Mouse (Mus musculus) hindbrain, embryonic 14.5 days (tissue): ENCODE measurements at regions not wholly inside any gene's neighbourhood (a gene's known extent, or its start where the extent isn't known, plus 50 kb on each side); places are given as distances from the start of the nearest gene placed in this dataset.
"Not testable (repeated sequence)": the region's sequence is repeated elsewhere in the genome, so short reads cannot be mapped to it uniquely, and the experiment has no call there.

Source experiments
- ATAC-seq: fragments of 200-750 bp; cut with Nextera tagmentation; 2 replicates; pipeline ENCODE4 v1.8.0; 2017; ENCODE audit warnings: moderate number of reproducible peaks, mild to moderate bottlenecking, moderate TSS enrichment, moderate library complexity; ENCODE audit not compliant: low FRiP score
- DNase-seq: peaks from one replicate; pipeline ENCODE4 v3.0.0-alpha.2; 2015; ENCODE audit warnings: low spot score
- H3K27ac ChIP-seq: fragments of 300-500 bp; sonication (generic); 2 replicates; pipeline ENCODE4 v1.5.1; 2014; ENCODE audit warnings: mild to moderate bottlenecking, moderate library complexity
- H3K27me3 ChIP-seq: fragments of 300-500 bp; sonication (generic); 2 replicates; pipeline ENCODE4 v1.6.1; 2014; ENCODE audit warnings: mild to moderate bottlenecking, low read length, mixed read lengths; ENCODE audit not compliant: control insufficient read depth, insufficient read depth
- H3K36me3 ChIP-seq: fragments of 300-500 bp; sonication (generic); replicated peaks from 2 replicates; pipeline ENCODE4 v1.6.1; 2014; ENCODE audit not compliant: control insufficient read depth, insufficient read depth
- H3K4me1 ChIP-seq: fragments of 300-500 bp; sonication (generic); replicated peaks from 2 replicates; pipeline ENCODE4 v1.6.1; 2014; ENCODE audit warnings: antibody characterized with exemption, low read length, mixed read lengths; ENCODE audit not compliant: control insufficient read depth, insufficient read depth
- H3K4me2 ChIP-seq: fragments of 300-500 bp; sonication (generic); replicated peaks from 2 replicates; pipeline ENCODE4 v1.6.1; 2014; ENCODE audit warnings: mild to moderate bottlenecking, moderate library complexity
- H3K4me3 ChIP-seq: fragments of 300-500 bp; sonication (generic); replicated peaks from 2 replicates; pipeline ENCODE4 v1.5.1; 2014; ENCODE audit warnings: mild to moderate bottlenecking, low read length
- H3K9ac ChIP-seq: fragments of 300-500 bp; sonication (generic); 2 replicates; pipeline ENCODE4 v1.6.1; 2014
- H3K9me3 ChIP-seq: fragments of 300-500 bp; sonication (generic); 2 replicates; pipeline ENCODE4 v1.6.1; 2016; ENCODE audit warnings: low read length; ENCODE audit not compliant: control insufficient read depth
- WGBS: fragments of 180-500 bp; shearing (Covaris S2); extraction: QIAGEN DNeasy Blood & Tissue Kit; methylation state at CpG from one replicate; pipeline ENCODE4 v1.1.7; 2014; 5-methylcytosine and 5-hydroxymethylcytosine counted together

DNA sequence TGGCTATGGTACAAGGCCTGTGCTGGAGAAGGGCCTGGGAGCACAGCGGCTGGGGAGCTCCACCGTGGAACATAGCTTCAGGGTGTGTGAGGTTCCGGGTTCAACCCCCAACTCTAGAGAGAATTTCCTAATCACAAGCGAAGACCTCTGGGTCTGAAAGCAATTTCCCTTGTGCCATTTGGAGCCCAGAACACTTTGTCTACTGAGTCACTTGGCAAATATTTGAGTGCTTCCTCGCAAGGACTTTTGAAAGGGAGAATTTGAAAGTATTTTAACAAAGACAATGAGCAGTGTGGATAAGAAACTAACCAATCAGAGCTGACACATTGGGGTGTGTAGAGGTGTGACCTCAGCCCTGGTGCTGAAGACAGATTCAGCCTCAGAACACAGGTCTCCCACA lies 80.9 kb downstream of the Rhob start:
- H3K36me3 ChIP-seq = no peaks in the 10 kb centered on the region
- DNase-seq (no peak), ATAC-seq (no peak)
- no peak overlapping the region for H3K4me3 ChIP-seq
- H3K27me3 ChIP-seq = no peaks in the 10 kb centered on the region
- H3K9ac ChIP-seq = no peak overlapping the region
- H3K4me1 ChIP-seq = no peaks in the 10 kb centered on the region
- H3K27ac ChIP-seq = no peak overlapping the region
- H3K9me3 ChIP-seq = no peaks in the 10 kb centered on the region
- no peak overlapping the region for H3K4me2 ChIP-seq
- WGBS = 90% methylated on average over 5 of the region's 5 CpGs

- 41% methylated on average over 8 of the region's 8 CpGs for WGBS
- Histone ChIP-seq H3K4me3 (no peak overlapping the region), H3K4me1 (no peaks in the 10 kb centered on the region), H3K9ac (no peak overlapping the region), H3K27ac (peak overlapping the region; percentile 52; the same call in 1 of the 2 replicates), H3K4me2 (no peak overlapping the region), H3K9me3 (no peaks in the 10 kb centered on the region), H3K36me3 (no peaks in the 10 kb centered on the region), H3K27me3 (no peaks in the 10 kb centered on the region)
- peak; percentile 72; the same call in 1 of the 2 replicates for ATAC-seq
- DNase-seq = no peak
These were observed 82.5 kb downstream of the Rhob start for GRCm38 (mm10) chr12:8417127-8417790.

DNA sequence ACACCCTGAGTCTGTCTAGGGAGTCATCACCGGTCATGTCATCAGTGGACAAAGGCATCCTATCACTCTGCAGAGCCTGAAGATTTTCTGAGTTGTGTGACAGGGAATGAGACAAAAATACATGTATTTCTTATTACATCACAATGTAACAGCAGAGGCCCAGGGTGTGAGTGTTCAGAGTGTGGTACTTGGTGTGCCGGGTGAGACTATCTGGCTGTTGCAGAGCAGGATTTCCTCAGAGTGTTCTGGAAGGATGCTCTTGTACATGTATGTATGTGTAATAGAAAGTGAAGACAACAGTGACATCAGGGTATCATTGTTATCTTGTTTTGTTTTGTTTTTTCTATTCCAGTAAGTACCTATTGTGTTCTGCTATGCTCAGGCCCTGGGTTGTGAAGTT lies 87.7 kb downstream of the Rhob start:
- ATAC-seq (no peak), DNase-seq (no peak)
- H3K36me3 ChIP-seq = no peaks in the 10 kb centered on the region
- no peaks in the 10 kb centered on the region for H3K27me3 ChIP-seq
- H3K9me3 ChIP-seq = no peaks in the 10 kb centered on the region
- H3K4me1 ChIP-seq = peaks cover 7% of the 10 kb centered on the region; the same call in 1 of the 2 replicates
- H3K27ac ChIP-seq = no peak overlapping the region
- no peak overlapping the region for H3K9ac ChIP-seq
- H3K4me2 ChIP-seq = no peak overlapping the region
- 94% methylated on average over 2 of the region's 2 CpGs for WGBS
- H3K4me3 ChIP-seq = no peak overlapping the region

GRCm38 (mm10) chr12:8410410-8411341 lies 89.1 kb downstream of the Rhob start:
- H3K4me2 ChIP-seq = peak overlapping the region; percentile 15; the same call in 1 of the 2 replicates
- H3K27me3 ChIP-seq = no peaks in the 10 kb centered on the region
- DNase-seq (no peak), ATAC-seq (peak; percentile 53; the same call in 1 of the 2 replicates)
- H3K36me3 ChIP-seq = no peaks in the 10 kb centered on the region
- no peak overlapping the region for H3K27ac ChIP-seq
- H3K4me1 ChIP-seq = peaks cover 7% of the 10 kb centered on the region; the same call in 1 of the 2 replicates
- 47% methylated on average over 24 of the region's 24 CpGs for WGBS
- H3K9ac ChIP-seq = no peak overlapping the region
- no peaks in the 10 kb centered on the region for H3K9me3 ChIP-seq
- no peak overlapping the region for H3K4me3 ChIP-seq

DNA sequence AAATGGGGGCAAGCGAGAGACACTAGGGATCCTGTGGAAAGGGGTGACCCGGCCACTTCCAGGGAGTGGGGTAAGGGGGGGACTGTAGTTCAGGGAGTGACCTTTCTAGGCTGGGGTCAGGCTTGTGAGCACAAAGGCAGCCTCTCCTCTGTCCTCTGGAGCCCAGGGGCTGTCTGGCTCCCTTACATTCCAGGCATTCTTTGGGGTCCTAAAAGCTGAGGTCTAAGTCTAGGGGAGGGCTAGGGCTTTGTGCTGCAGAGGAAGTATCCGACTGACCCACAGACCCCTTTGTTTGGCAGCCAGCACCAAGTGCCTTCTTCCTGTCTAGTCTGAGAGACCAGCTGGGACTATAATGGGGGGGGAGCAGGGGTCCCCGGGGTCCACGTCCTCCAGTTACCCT lies 88.9 kb downstream of the Hs1bp3 start:
- ATAC-seq (no peak), DNase-seq (no peak)
- H3K9ac ChIP-seq = no peak overlapping the region
- H3K4me3 ChIP-seq = no peak overlapping the region
- no peak overlapping the region for H3K4me2 ChIP-seq
- no peaks in the 10 kb centered on the region for H3K4me1 ChIP-seq
- H3K27me3 ChIP-seq = no peaks in the 10 kb centered on the region
- H3K27ac ChIP-seq = no peak overlapping the region
- no peaks in the 10 kb centered on the region for H3K9me3 ChIP-seq
- no peaks in the 10 kb centered on the region for H3K36me3 ChIP-seq
- WGBS = 18% methylated on average over 5 of the region's 5 CpGs

DNA sequence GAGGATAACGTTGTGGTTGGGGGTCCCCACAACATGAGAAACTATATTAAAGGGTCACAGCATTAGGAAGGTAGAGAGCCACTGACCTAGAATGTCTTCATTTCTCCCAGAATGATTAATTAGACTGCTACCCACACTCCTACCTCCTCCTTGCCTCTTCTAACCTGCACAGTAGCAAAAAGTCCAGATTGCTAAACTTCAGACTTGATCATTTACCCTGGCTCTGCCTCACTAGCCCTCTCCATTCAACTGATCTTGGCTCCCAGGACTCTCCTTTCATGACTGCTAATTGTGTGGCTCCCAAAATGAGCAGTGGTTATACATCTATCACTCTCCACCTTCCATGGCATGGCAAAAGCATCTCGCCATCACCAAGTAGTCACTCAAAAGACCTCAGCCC lies 88.1 kb downstream of the Hs1bp3 start:
- no peaks in the 10 kb centered on the region for H3K9me3 ChIP-seq
- no peak overlapping the region for H3K4me3 ChIP-seq
- H3K36me3 ChIP-seq = no peaks in the 10 kb centered on the region
- ATAC-seq = no peak
- H3K27ac ChIP-seq = no peak overlapping the region
- no peaks in the 10 kb centered on the region for H3K4me1 ChIP-seq
- no peak overlapping the region for H3K4me2 ChIP-seq
- 89% methylated on average over 2 of the region's 2 CpGs for WGBS
- DNase-seq = no peak
- no peaks in the 10 kb centered on the region for H3K27me3 ChIP-seq
- H3K9ac ChIP-seq = no peak overlapping the region

DNA sequence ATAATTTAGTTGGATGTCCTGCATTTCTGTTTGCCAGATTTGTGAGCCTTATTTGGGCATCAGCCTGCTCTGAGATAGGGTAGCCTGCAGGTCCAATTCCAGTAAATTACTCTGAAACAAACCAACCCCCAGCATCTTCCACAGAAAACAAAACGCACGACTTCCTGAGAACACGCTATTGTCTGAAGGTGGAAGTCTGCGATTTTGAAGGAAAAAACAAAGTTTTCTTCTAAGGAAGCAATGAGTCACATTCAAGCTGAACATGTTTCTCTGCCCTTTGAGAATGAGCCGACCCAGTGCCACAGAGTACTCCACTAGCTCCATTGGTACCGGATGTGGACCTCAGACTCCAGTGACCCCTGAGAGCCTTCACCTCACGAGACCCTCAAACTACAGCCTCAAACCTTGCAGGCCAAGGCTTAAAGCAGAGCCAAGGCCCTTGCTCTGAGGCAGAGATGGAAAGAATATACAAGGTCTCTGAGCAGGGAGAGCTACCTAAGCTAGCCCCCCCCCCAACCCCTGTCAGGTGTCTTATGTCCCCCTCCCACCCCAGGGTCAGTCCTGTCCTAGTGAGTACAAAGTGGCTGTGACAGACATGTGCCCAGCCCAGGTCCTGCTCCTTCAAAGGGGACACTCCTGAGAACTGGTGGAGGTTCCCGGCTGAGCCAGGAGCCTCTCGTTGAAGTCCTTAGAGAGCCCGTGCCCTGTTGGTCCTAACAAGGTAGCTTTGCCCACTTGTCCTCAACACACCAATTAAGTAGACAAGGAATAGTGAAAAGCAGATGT lies 87.3 kb downstream of the Hs1bp3 start:
- ATAC-seq = no peak
- WGBS = 91% methylated on average over 10 of the region's 10 CpGs
- H3K4me2 ChIP-seq = no peak overlapping the region
- H3K4me3 ChIP-seq = no peak overlapping the region
- H3K9ac ChIP-seq = no peak overlapping the region
- 0 out of 2 replicates have a peak, but pooled peaks cover 6% of the 10 kb centered on the region for H3K4me1 ChIP-seq
- no peak for DNase-seq
- H3K9me3 ChIP-seq = no peaks in the 10 kb centered on the region
- no peaks in the 10 kb centered on the region for H3K36me3 ChIP-seq
- no peaks in the 10 kb centered on the region for H3K27me3 ChIP-seq
- no peak overlapping the region for H3K27ac ChIP-seq

GRCm38 (mm10) chr12:8398852-8399251 lies 85.6 kb downstream of the Hs1bp3 start:
- H3K36me3 ChIP-seq = no peaks in the 10 kb centered on the region
- H3K9me3 ChIP-seq = no peaks in the 10 kb centered on the region
- ATAC-seq (no peak), DNase-seq (no peak)
- H3K27me3 ChIP-seq = no peaks in the 10 kb centered on the region
- no peak overlapping the region for H3K9ac ChIP-seq
- H3K27ac ChIP-seq = no peak overlapping the region
- WGBS = 73% methylated on average over 3 of the region's 3 CpGs
- 0 out of 2 replicates have a peak, but pooled peaks cover 6% of the 10 kb centered on the region for H3K4me1 ChIP-seq
- H3K4me3 ChIP-seq = no peak overlapping the region
- no peak overlapping the region for H3K4me2 ChIP-seq

DNA sequence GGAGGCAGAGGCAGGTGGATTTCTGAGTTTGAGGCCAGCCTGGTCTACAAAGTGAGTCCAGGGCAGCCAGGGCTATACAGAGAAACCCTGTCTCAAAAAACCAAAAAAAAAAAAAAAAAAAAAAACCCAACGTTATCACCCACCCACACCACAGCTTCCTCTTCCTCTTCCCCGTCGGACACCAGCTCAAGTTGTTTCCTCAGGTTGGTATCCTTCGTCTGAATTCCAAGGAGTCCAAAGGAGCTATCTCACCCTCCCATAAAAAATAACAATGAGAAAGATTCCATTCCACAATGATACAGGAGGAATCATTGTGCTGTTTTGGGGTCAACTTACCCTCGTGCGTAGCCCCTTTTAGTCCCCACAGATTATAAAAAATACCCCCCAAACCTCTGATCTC lies 83.2 kb downstream of the Hs1bp3 start:
- H3K9ac ChIP-seq, H3K27ac ChIP-seq, H3K36me3 ChIP-seq, H3K27me3 ChIP-seq, DNase-seq, ATAC-seq, H3K4me1 ChIP-seq, H3K9me3 ChIP-seq, H3K4me3 ChIP-seq, H3K4me2 ChIP-seq: not testable (repeated sequence)
- 85% methylated on average over 6 of the region's 6 CpGs for WGBS
